Mouse (Mus musculus): ENCODE measurements around the gene Rgp1.
"Not testable (repeated sequence)": the region's sequence is repeated elsewhere in the genome, so short reads cannot be mapped to it uniquely, and the experiment has no call there.

The Rgp1 gene

GRCm38 (mm10) chr4:43547160-43547559, 31.4 kb upstream of the Rgp1 start:
- TF ChIP-seq NANOG (IDR thresholded peaks at IDR 0.05; ENCODE audit: borderline replicate concordance, low read length), result no peak
- no peak for TF ChIP-seq CTCF (conservative IDR thresholded peaks at IDR 0.05; ENCODE audit: low read length)
- no peak for TF ChIP-seq POU5F1 (IDR thresholded peaks at IDR 0.05; ENCODE audit: borderline replicate concordance, low read length)
- Histone ChIP-seq H3K27me3 (ENCODE audit: insufficient read depth, low read length) (no peaks in the 10 kb centered on the region), H3K4me3 (replicated peaks; ENCODE audit: low read length) (no peak overlapping the region), H3K9me3 (ENCODE audit: low read length) (peaks cover 46% of the 10 kb centered on the region), H3K36me3 (ENCODE audit: insufficient read depth, low read length) (peaks cover 100% of the 10 kb centered on the region), H3K4me1 (replicated peaks; ENCODE audit: low read depth, low read length) (peaks cover 6% of the 10 kb centered on the region; the same call in 1 of the 2 replicates)

- Histone ChIP-seq H3K9me3 (ENCODE audit: low read length) (peaks cover 27% of the 10 kb centered on the region), H3K4me3 (replicated peaks; ENCODE audit: low read length) (no peak overlapping the region), H3K27me3 (ENCODE audit: insufficient read depth, low read length) (no peaks in the 10 kb centered on the region), H3K36me3 (ENCODE audit: insufficient read depth, low read length) (peaks cover 100% of the 10 kb centered on the region), H3K4me1 (replicated peaks; ENCODE audit: low read depth, low read length) (peaks cover 6% of the 10 kb centered on the region; the same call in 1 of the 2 replicates)
- TF ChIP-seq CTCF (conservative IDR thresholded peaks at IDR 0.05; ENCODE audit: low read length) (no peak), POU5F1 (IDR thresholded peaks at IDR 0.05; ENCODE audit: borderline replicate concordance, low read length) (no peak), NANOG (IDR thresholded peaks at IDR 0.05; ENCODE audit: borderline replicate concordance, low read length) (no peak)
Measured at GRCm38 (mm10) chr4:43549055-43549454, 29.5 kb upstream of the Rgp1 start.

DNA sequence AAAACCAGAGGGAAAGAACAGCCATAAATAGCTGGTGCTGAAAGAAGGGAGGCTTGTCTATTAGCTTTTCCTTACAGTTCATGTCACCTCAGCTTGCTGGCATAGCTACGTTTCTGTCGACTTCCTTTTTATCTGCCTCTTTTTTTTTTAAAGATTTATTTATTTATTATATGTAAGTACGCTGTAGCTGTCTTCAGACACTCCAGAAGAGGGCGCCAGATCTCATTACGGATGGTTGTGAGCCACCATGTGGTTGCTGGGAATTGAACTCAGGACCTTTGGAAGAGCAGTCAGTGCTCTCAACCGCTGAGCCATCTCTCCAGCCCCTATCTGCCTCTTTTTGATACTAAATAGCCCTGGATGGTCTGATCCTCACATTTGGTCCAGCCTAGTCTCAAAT, 26.7 kb upstream of the Rgp1 start:
- not testable (repeated sequence) for H3K9me3 ChIP-seq (ENCODE audit: low read length); H3K4me3 ChIP-seq (replicated peaks; ENCODE audit: low read length); H3K27me3 ChIP-seq (ENCODE audit: insufficient read depth, low read length)
- peaks cover 100% of the 10 kb centered on the region for H3K36me3 ChIP-seq (ENCODE audit: insufficient read depth, low read length)
- peaks cover 17% of the 10 kb centered on the region for H3K4me1 ChIP-seq (replicated peaks; ENCODE audit: low read depth, low read length)

- H3K27me3 ChIP-seq (ENCODE audit: insufficient read depth, low read length), result no peaks in the 10 kb centered on the region
- H3K36me3 ChIP-seq (ENCODE audit: insufficient read depth, low read length), result peaks cover 100% of the 10 kb centered on the region
- TF ChIP-seq NANOG (IDR thresholded peaks at IDR 0.05; ENCODE audit: borderline replicate concordance, low read length) (no peak), POU5F1 (IDR thresholded peaks at IDR 0.05; ENCODE audit: borderline replicate concordance, low read length) (no peak), CTCF (conservative IDR thresholded peaks at IDR 0.05; ENCODE audit: low read length) (no peak)
- H3K9me3 ChIP-seq (ENCODE audit: low read length), result no peaks in the 10 kb centered on the region
- no peak overlapping the region for H3K4me3 ChIP-seq (replicated peaks; ENCODE audit: low read length)
- peaks cover 23% of the 10 kb centered on the region for H3K4me1 ChIP-seq (replicated peaks; ENCODE audit: low read depth, low read length)
Measured at GRCm38 (mm10) chr4:43552437-43552836, 26.1 kb upstream of the Rgp1 start.

DNA sequence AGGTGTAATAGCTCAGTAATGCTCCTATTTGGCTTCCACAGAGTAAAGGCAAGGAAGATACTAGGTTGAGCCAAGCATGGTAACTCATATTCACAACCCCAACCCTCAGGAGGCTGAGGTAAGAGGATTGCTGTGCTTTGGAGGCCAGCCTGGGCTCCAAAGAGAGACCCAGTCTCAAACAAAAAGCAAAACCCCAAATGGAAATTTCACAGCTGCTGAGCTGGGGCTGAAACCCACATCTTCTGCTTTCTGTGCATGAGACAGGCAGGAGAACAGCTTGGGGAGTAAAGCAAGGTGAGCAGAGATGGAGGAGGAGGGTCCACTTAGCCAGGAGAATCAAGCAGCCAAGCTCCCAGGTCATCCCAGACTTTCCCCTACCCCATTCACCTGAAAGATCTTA, 24.6 kb upstream of the Rgp1 start:
- no peak overlapping the region for H3K4me3 ChIP-seq (replicated peaks; ENCODE audit: low read length)
- H3K9me3 ChIP-seq (ENCODE audit: low read length), result no peaks in the 10 kb centered on the region
- peaks cover 87% of the 10 kb centered on the region for H3K36me3 ChIP-seq (ENCODE audit: insufficient read depth, low read length)
- TF ChIP-seq CTCF (conservative IDR thresholded peaks at IDR 0.05; ENCODE audit: low read length) (no peak), POU5F1 (IDR thresholded peaks at IDR 0.05; ENCODE audit: borderline replicate concordance, low read length) (no peak), NANOG (IDR thresholded peaks at IDR 0.05; ENCODE audit: borderline replicate concordance, low read length) (no peak)
- H3K4me1 ChIP-seq (replicated peaks; ENCODE audit: low read depth, low read length), result peaks cover 32% of the 10 kb centered on the region
- H3K27me3 ChIP-seq (ENCODE audit: insufficient read depth, low read length), result no peaks in the 10 kb centered on the region

DNA sequence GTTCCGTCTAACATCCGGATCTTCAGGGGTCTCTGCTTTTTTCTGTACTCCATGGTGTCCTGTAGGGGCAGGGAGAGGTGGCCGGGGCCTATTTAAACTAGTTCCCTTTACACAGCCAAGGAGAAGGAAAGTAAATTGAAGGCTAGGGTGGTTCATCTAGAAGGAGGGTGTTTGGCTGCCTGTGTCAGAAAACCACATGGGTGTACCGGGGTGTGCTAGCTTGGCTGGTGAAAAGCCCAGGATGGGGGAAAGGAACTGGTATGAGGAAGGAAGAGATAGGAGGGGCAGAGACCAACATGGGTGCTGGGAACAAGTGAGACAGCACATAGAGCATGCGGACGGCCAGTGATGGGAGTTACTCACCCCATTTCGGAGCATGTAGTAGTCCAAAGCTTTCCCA, 22.6 kb upstream of the Rgp1 start:
- Histone ChIP-seq H3K36me3 (ENCODE audit: insufficient read depth, low read length) (peaks cover 75% of the 10 kb centered on the region), H3K4me1 (replicated peaks; ENCODE audit: low read depth, low read length) (peaks cover 52% of the 10 kb centered on the region), H3K27me3 (ENCODE audit: insufficient read depth, low read length) (no peaks in the 10 kb centered on the region), H3K9me3 (ENCODE audit: low read length) (no peaks in the 10 kb centered on the region), H3K4me3 (replicated peaks; ENCODE audit: low read length) (no peak overlapping the region)
- TF ChIP-seq CTCF (conservative IDR thresholded peaks at IDR 0.05; ENCODE audit: low read length) (no peak), POU5F1 (IDR thresholded peaks at IDR 0.05; ENCODE audit: borderline replicate concordance, low read length) (no peak), NANOG (IDR thresholded peaks at IDR 0.05; ENCODE audit: borderline replicate concordance, low read length) (no peak)

- H3K9me3 ChIP-seq (ENCODE audit: low read length), result no peaks in the 10 kb centered on the region
- peak overlapping the region; percentile 70 for H3K4me3 ChIP-seq (replicated peaks; ENCODE audit: low read length)
- H3K4me1 ChIP-seq (replicated peaks; ENCODE audit: low read depth, low read length), result peaks cover 65% of the 10 kb centered on the region
- TF ChIP-seq POU5F1 (IDR thresholded peaks at IDR 0.05; ENCODE audit: borderline replicate concordance, low read length) (no peak), CTCF (conservative IDR thresholded peaks at IDR 0.05; ENCODE audit: low read length) (no peak), NANOG (IDR thresholded peaks at IDR 0.05; ENCODE audit: borderline replicate concordance, low read length) (no peak)
- H3K27me3 ChIP-seq (ENCODE audit: insufficient read depth, low read length), result no peaks in the 10 kb centered on the region
- H3K36me3 ChIP-seq (ENCODE audit: insufficient read depth, low read length), result peaks cover 53% of the 10 kb centered on the region
Measured at GRCm38 (mm10) chr4:43558028-43558630, 20.4 kb upstream of the Rgp1 start.

DNA sequence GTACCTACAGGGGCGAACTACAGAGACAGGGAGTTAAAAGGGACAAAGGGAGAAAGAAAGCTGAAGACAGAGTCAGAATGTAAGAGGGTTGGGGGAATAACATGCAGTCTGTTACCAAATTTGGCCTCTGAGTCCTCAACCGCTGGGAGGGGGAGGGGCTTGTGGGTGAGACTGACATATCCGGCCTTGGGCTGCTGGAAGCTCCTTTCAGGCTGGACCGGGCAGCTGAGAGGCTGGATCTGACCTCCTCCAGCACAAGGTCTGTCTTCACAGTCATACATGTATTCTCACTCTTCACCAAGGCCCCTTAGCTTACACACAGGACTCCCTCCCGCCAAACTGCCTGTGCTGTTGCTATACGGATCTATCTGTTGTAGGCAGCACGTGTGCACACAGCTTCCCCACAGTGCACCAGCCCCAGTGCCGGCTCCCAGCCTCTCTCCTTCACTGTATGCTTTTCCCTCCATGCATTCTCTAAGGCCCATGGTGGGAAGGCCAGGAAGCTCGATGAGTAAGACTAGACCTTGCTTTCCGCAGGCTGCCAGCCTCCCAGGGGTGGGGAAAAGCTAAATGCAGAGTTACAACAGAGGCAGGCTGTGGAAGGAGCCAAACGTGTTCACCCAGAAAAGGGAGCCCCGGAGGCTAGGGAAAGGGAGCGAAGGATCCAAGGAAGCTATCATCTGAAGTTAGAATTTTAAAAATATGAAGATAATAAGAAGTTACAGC, 19.7 kb upstream of the Rgp1 start:
- no peak for TF ChIP-seq POU5F1 (IDR thresholded peaks at IDR 0.05; ENCODE audit: borderline replicate concordance, low read length)
- no peak; the same call in 1 of the 2 replicates for TF ChIP-seq NANOG (IDR thresholded peaks at IDR 0.05; ENCODE audit: borderline replicate concordance, low read length)
- no peak for TF ChIP-seq CTCF (conservative IDR thresholded peaks at IDR 0.05; ENCODE audit: low read length)
- Histone ChIP-seq H3K9me3 (ENCODE audit: low read length) (no peaks in the 10 kb centered on the region), H3K4me3 (replicated peaks; ENCODE audit: low read length) (peak overlapping the region; percentile 70), H3K4me1 (replicated peaks; ENCODE audit: low read depth, low read length) (peaks cover 72% of the 10 kb centered on the region), H3K27me3 (ENCODE audit: insufficient read depth, low read length) (no peaks in the 10 kb centered on the region), H3K36me3 (ENCODE audit: insufficient read depth, low read length) (peaks cover 49% of the 10 kb centered on the region)
